ENCODE assay signal across 8 mouse cellular contexts in the genomic region with DNA sequence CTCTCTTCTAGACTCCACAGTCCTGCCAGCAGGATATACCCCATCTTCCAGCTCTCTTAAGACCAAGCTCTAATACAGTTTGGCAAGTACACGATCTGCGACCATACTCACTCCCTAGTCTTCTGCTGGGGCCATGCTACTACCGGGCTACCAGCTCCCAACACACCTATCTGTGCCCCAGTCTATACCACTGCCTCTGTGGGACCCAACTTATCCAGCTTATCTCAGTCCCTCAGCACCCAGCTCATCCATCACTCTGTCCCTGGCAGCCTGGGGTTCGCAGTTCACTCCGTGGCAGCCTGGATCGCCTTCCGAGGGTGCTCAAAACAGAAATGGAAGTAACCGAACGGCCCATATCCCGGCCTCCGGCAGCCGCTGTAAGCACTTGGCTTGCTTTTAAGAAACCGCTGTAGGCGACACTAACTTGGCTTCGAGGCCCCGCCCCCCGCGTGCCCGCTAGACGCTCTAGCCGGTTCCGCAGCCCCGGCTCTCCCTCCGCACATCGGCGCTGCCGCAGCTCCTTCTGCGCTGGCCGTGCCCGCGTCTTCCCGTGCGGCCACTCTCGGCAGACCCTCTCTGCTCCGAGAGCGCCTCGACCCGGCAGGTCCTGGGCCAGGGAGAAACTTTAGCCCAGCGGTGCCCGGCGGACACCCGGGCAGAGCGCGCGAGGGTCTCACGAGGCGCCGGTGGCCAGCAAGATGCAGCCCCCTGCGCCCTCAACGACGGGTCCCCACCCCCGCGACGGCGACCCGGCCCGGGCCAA. TPM values are rescaled to one million over a fixed set of nuclear protein-coding genes. Genes with fewer than 3 reads are reported as not detected.
DNase-seq lines count a peak whose midpoint lies in the region; ATAC-seq and TF ChIP-seq lines count a peak whose summit lies in the region.

No protein-coding gene starts in this region.

- H3K9me3 ChIP-seq in E14TG2a.4 (ENCODE audit: low read length) = no peaks in the 10 kb centered on the region
- no peaks in the 10 kb centered on the region for H3K9me3 ChIP-seq in heart, embryonic 14.5 days (ENCODE audit: control insufficient read depth, low read length)

- H3K36me3 ChIP-seq in E14TG2a.4 (ENCODE audit: insufficient read depth, low read length) = peaks cover 35% of the 10 kb centered on the region
- peaks cover 45% of the 10 kb centered on the region for H3K36me3 ChIP-seq in heart, embryonic 14.5 days (ENCODE audit: control insufficient read depth, insufficient read depth, low read length)

- peak; percentile 32; the same call in 1 of the 2 replicates for TF ChIP-seq POLR2A in embryonic fibroblast, embryonic 13.5 days (IDR thresholded peaks at IDR 0.05; ENCODE audit: low read depth, low read length)

- ATAC-seq in heart, embryonic 14.5 days (ENCODE audit: insufficient number of reproducible peaks, insufficient read depth, low FRiP score, low read depth) = peak; percentile 18; the same call in 1 of the 2 replicates

- H3K9ac ChIP-seq in heart, embryonic 14.5 days (ENCODE audit: low read length) = peak overlapping the region; percentile 85

- peak overlapping the region; percentile 99 for H3K4me3 ChIP-seq in E14TG2a.4 (replicated peaks; ENCODE audit: low read length)
- H3K4me3 ChIP-seq in embryonic fibroblast, embryonic 13.5 days (ENCODE audit: insufficient read depth, low read length) = peak overlapping the region; percentile 70
- peak overlapping the region; percentile 67 to 89 for H3K4me3 ChIP-seq in heart, embryonic 14.5 days (ENCODE audit: control insufficient read depth in 1 of 2, insufficient read depth in 1 of 2, low read depth in 1 of 2, low read length in 2 of 2)

- H3K27me3 ChIP-seq in E14TG2a.4 (ENCODE audit: insufficient read depth, low read length) = peaks cover 4% of the 10 kb centered on the region; the same call in 1 of the 2 replicates
- H3K27me3 ChIP-seq in heart, embryonic 14.5 days (ENCODE audit: control insufficient read depth, insufficient read depth, low read length) = no peaks in the 10 kb centered on the region

- peak overlapping the region; percentile 45 for H3K27ac ChIP-seq in embryonic fibroblast, embryonic 13.5 days (ENCODE audit: insufficient read depth, low read length)
- peak overlapping the region; percentile 78 to 93 for H3K27ac ChIP-seq in heart, embryonic 14.5 days (replicated peaks in 1 of 2; ENCODE audit: control insufficient read depth in 1 of 2, insufficient read depth in 1 of 2, low read depth in 2 of 2, low read length in 2 of 2)

- H3K4me2 ChIP-seq in heart, embryonic 14.5 days (ENCODE audit: low read length) = peak overlapping the region; percentile 98

- under 1% methylated on average over 57 of the region's 57 CpGs for WGBS in heart, embryonic 14.5 days

- no peak for TF ChIP-seq CTCF in E14TG2a.4 (conservative IDR thresholded peaks at IDR 0.05; ENCODE audit: low read length)
- no peak for TF ChIP-seq CTCF in embryonic fibroblast, embryonic 13.5 days (IDR thresholded peaks at IDR 0.05; ENCODE audit: borderline replicate concordance, insufficient read depth, low read length)

- peak; percentile 70 for DNase-seq in adrenal gland, adult 8-10 months
- peak; percentile 87 for DNase-seq in kidney, postnatal 10 days
- peak; percentile 81 for DNase-seq in lung, postnatal 25 days (ENCODE audit: low spot score)
- DNase-seq in right cerebral cortex, postnatal 14 days = peak; percentile 70
- DNase-seq in urinary bladder, postnatal 4 days (ENCODE audit: low spot score in 2 of 2) = peak; percentile 61 to 70

- peaks cover 35% of the 10 kb centered on the region for H3K4me1 ChIP-seq in E14TG2a.4 (replicated peaks; ENCODE audit: low read depth, low read length)
- H3K4me1 ChIP-seq in embryonic fibroblast, embryonic 13.5 days (ENCODE audit: control insufficient read depth, insufficient read depth, low read length) = peaks cover 4% of the 10 kb centered on the region; the same call in 1 of the 2 replicates
- peaks cover 16 to 34% of the 10 kb centered on the region in 2 experiments for H3K4me1 ChIP-seq in heart, embryonic 14.5 days (ENCODE audit: control insufficient read depth in 2 of 2, insufficient read depth in 2 of 2, low read length in 2 of 2)

RNA-seq across cellular contexts. Expression of a gene that starts 0.9 kb away (rescaled TPM):
- 100 to 1,000 TPM; 125 to 174 (median 152) TPM for total RNA-seq in adrenal gland, adult 8-10 months (2022)
- polyA plus RNA-seq in embryonic fibroblast, embryonic 13.5 days (2011; ENCODE audit: insufficient read length, low read depth, missing spikeins) = 85.5 and 88.3 TPM in 2 replicates
- polyA plus RNA-seq in heart, embryonic 14.5 days (2014; fragmentation: Nextera tagmentation; extraction: Ambion mirVana) = 170 and 175 TPM in 2 replicates

RNA-seq across cellular contexts. Expression of a gene that starts 17.7 kb away (rescaled TPM):
- total RNA-seq in adrenal gland, adult 8-10 months (2022) = 10 to 100 TPM; 28.9 to 58.1 (median 44.4) TPM
- polyA plus RNA-seq in embryonic fibroblast, embryonic 13.5 days (2011; ENCODE audit: insufficient read length, low read depth, missing spikeins) = 98.0 and 103 TPM in 2 replicates
- 41.5 and 43.6 TPM in 2 replicates for polyA plus RNA-seq in heart, embryonic 14.5 days (2014; fragmentation: Nextera tagmentation; extraction: Ambion mirVana)

RNA-seq across cellular contexts. Expression of a gene that starts 23.5 kb away (rescaled TPM):
- total RNA-seq in adrenal gland, adult 8-10 months (2022) = 1 to 10 TPM in 3 of 4 experiments, under 1 TPM in 1; 0.66 to 2.4 (median 2.2) TPM
- 8.5 and 9.7 TPM in 2 replicates for polyA plus RNA-seq in embryonic fibroblast, embryonic 13.5 days (2011; ENCODE audit: insufficient read length, low read depth, missing spikeins)
- 2.3 and 3.2 TPM in 2 replicates for polyA plus RNA-seq in heart, embryonic 14.5 days (2014; fragmentation: Nextera tagmentation; extraction: Ambion mirVana)

RNA-seq across cellular contexts. Expression of a gene that starts 37.8 kb away (rescaled TPM):
- 10 to 100 TPM; 54.1 to 81.1 (median 71.3) TPM for total RNA-seq in adrenal gland, adult 8-10 months (2022)
- 6.8 and 9.3 TPM in 2 replicates for polyA plus RNA-seq in embryonic fibroblast, embryonic 13.5 days (2011; ENCODE audit: insufficient read length, low read depth, missing spikeins)
- polyA plus RNA-seq in heart, embryonic 14.5 days (2014; fragmentation: Nextera tagmentation; extraction: Ambion mirVana) = 4.2 and 4.6 TPM in 2 replicates

Comparison
In these comparisons a context has a peak if more than half of its experiments do, and no peak if none do; other contexts are left out.
1. Peak in every context shown above with its lines: DNase-seq, ATAC-seq, H3K4me3 ChIP-seq and H3K27ac ChIP-seq.